Mouse (Mus musculus): Measurements from ENCODE around the gene Pitpnb. TPM values are rescaled to one million over a fixed set of nuclear protein-coding genes. Genes with fewer than 3 reads are reported as not detected.
A peak's percentile ranks its signal among the peaks of the same experiment; 100 is the strongest.

Gene Pitpnb
- total RNA-seq, 2 experiments from 2014 or later, result 71.3 to 71.8 TPM

- peak; percentile 92 to 94 for DNase-seq (ENCODE audit: low spot score in 2 of 2)
- intact Hi-C loops (cut with DNase I), result loop anchor here (5.0 to 10.0 kb wide), 3 partner anchors 266 to 788 kb away; no protein-coding TSS in a partner anchor
Observed at GRCm38 (mm10) chr5:111416591-111417374, 86.2 kb downstream of the Pitpnb start, which contains the start of gene Mn1. Mn1 (plus strand) TSS chr5:111417362.

GRCm38 (mm10) chr5:111417378-111418131 lies 87.0 kb downstream of the Pitpnb start:
- intact Hi-C loops (cut with DNase I), result loop anchor here (5.0 to 10.0 kb wide), 3 partner anchors 265 to 787 kb away; no protein-coding TSS in a partner anchor
- no peak for DNase-seq (ENCODE audit: low spot score in 2 of 2)

- DNase-seq (ENCODE audit: low spot score in 2 of 2), result no peak
- intact Hi-C loops (cut with DNase I), result loop anchor here (5.0 to 10.0 kb wide), 3 partner anchors 264 to 786 kb away; no protein-coding TSS in a partner anchor
Observed at GRCm38 (mm10) chr5:111418202-111419120, 87.9 kb downstream of the Pitpnb start.

GRCm38 (mm10) chr5:111419121-111419881 lies 88.7 kb downstream of the Pitpnb start:
- DNase-seq (ENCODE audit: low spot score in 2 of 2), result no peak
- intact Hi-C loops (cut with DNase I), result loop anchor here (5.0 to 10.0 kb wide), 3 partner anchors 263 to 786 kb away; no protein-coding TSS in a partner anchor

GRCm38 (mm10) chr5:111420011-111420691 lies 89.6 kb downstream of the Pitpnb start:
- DNase-seq (ENCODE audit: low spot score in 2 of 2), result no peak
- intact Hi-C loops (cut with DNase I), result loop anchor here (5.0 kb wide), 1 partner anchor 162 kb away; no protein-coding TSS in a partner anchor

- DNase-seq (ENCODE audit: low spot score in 2 of 2), result no peak
- intact Hi-C loops (cut with DNase I), result loop anchor here (5.0 kb wide), 1 partner anchor 161 kb away; no protein-coding TSS in a partner anchor
Observed at GRCm38 (mm10) chr5:111420896-111421295, 90.3 kb downstream of the Pitpnb start.

GRCm38 (mm10) chr5:111421424-111421823 lies 90.9 kb downstream of the Pitpnb start:
- no peak for DNase-seq (ENCODE audit: low spot score in 2 of 2)
- intact Hi-C loops (cut with DNase I), result loop anchor here (5.0 kb wide), 1 partner anchor 161 kb away; no protein-coding TSS in a partner anchor

- DNase-seq (ENCODE audit: low spot score in 2 of 2), result no peak
- intact Hi-C loops (cut with DNase I), result loop anchor here (5.0 kb wide), 1 partner anchor 160 kb away; no protein-coding TSS in a partner anchor
Observed at GRCm38 (mm10) chr5:111422058-111422800, 91.7 kb downstream of the Pitpnb start.

- no peak for DNase-seq (ENCODE audit: low spot score in 2 of 2)
- intact Hi-C loops (cut with DNase I), result loop anchor here (5.0 kb wide), 1 partner anchor 159 kb away; no protein-coding TSS in a partner anchor
Observed at GRCm38 (mm10) chr5:111423011-111423410, 92.4 kb downstream of the Pitpnb start.

- DNase-seq (ENCODE audit: low spot score in 2 of 2), result no peak
- intact Hi-C loops (cut with DNase I), result loop anchor here (5.0 kb wide), 1 partner anchor 159 kb away; no protein-coding TSS in a partner anchor
Observed at GRCm38 (mm10) chr5:111423616-111424015, 93.1 kb downstream of the Pitpnb start.

- no peak for DNase-seq (ENCODE audit: low spot score in 2 of 2)
- intact Hi-C loops (cut with DNase I), result loop anchor here (5.0 kb wide), 1 partner anchor 86 kb away; no protein-coding TSS in a partner anchor
Observed at GRCm38 (mm10) chr5:111425813-111426212, 95.2 kb downstream of the Pitpnb start.

GRCm38 (mm10) chr5:111426249-111426648 lies 95.7 kb downstream of the Pitpnb start:
- intact Hi-C loops (cut with DNase I), result loop anchor here (5.0 kb wide), 1 partner anchor 86 kb away; no protein-coding TSS in a partner anchor
- no peak for DNase-seq (ENCODE audit: low spot score in 2 of 2)

- intact Hi-C loops (cut with DNase I), result loop anchor here (5.0 kb wide), 1 partner anchor 83 kb away; no protein-coding TSS in a partner anchor
- DNase-seq (ENCODE audit: low spot score in 2 of 2), result no peak
Observed at GRCm38 (mm10) chr5:111428882-111429281, 98.3 kb downstream of the Pitpnb start.

- intact Hi-C loops (cut with DNase I), result loop anchor here (5.0 kb wide), 1 partner anchor 83 kb away; no protein-coding TSS in a partner anchor
- DNase-seq (ENCODE audit: low spot score in 2 of 2), result no peak
Observed at GRCm38 (mm10) chr5:111429726-111430125, 99.2 kb downstream of the Pitpnb start.

GRCm38 (mm10) chr5:111431007-111431730 lies 100.6 kb downstream of the Pitpnb start:
- intact Hi-C loops (cut with DNase I), result no loop called here
- DNase-seq (ENCODE audit: low spot score in 2 of 2), result no peak

GRCm38 (mm10) chr5:111432842-111433241 lies 102.3 kb downstream of the Pitpnb start:
- DNase-seq (ENCODE audit: low spot score in 2 of 2), result no peak
- intact Hi-C loops (cut with DNase I), result no loop called here
